Mouse (Mus musculus) liver, postnatal 0 days (tissue): Measurements from ENCODE around the gene Card14.

Experiments used
- CTCF ChIP-seq: sonication (generic); IDR thresholded peaks from 2 replicates; pipeline ENCODE4 v1.5.1; 2016; ENCODE audit warnings: antibody characterized with exemption, low read depth
- EP300 ChIP-seq: IDR thresholded peaks from 2 replicates; pipeline ENCODE4 v1.6.1; 2016; ENCODE audit warnings: antibody characterized with exemption, low read depth, mild to moderate bottlenecking

- no peak for TF ChIP-seq CTCF
- no peak for TF ChIP-seq EP300
Measured at GRCm38 (mm10) chr11:119314252-119314936, 6.8 kb downstream of the Card14 start.
